Mouse (Mus musculus): ENCODE results near the gene Sh2d5. TPM values are rescaled to one million over a fixed set of nuclear protein-coding genes. Genes with fewer than 3 reads are reported as not detected.
A peak's percentile ranks its signal among the peaks of the same experiment; 100 is the strongest.

Gene Sh2d5
- polyA plus RNA-seq, 1 experiment from 2014 or later, result 0.63 TPM

DNA sequence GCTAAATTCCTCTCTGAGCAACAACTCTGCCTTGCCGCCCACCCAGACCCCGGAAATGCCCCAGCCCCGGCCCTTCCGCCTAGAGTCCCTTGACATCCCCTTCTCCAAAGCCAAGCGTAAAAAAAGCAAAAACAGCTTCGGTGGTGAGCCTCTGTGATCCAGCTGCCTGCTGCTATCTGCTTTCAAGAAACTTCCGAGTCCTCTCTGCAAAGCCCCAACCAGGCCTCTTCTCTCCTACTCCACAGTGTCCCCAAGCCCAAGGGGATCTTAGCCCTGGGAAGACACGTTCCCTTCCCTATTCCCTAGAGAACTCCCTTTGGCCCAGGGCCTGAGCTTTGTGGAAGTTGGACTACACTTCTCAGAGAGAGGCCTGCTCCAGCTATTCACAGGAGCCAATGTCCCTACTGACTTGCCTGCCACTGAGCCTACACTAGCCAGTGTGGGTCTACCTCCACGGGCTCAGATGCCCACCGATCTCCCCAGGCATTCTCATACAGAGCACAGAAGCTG lies 51.1 kb downstream of the Sh2d5 start:
- ATAC-seq (ENCODE audit: insufficient read depth), result no peak
- peaks cover 28% of the 10 kb centered on the region for H3K4me1 ChIP-seq (replicated peaks)
- no peak overlapping the region for H3K4me3 ChIP-seq (replicated peaks)
- H3K36me3 ChIP-seq (replicated peaks), result no peaks in the 10 kb centered on the region
- H3K9me3 ChIP-seq (replicated peaks), result no peaks in the 10 kb centered on the region
- H3K27ac ChIP-seq (replicated peaks), result no peak overlapping the region
- H3K9ac ChIP-seq, result no peak overlapping the region
- H3K27me3 ChIP-seq, result no peaks in the 10 kb centered on the region; the same call in 1 of the 2 replicates
- H3K4me2 ChIP-seq, result no peak overlapping the region
- whole genome bisulfite sequencing (ENCODE audit: insufficient replicate concordance), result 69% methylated on average over 10 of the region's 10 CpGs

- WGBS (ENCODE audit: insufficient replicate concordance), result 88% methylated on average over 3 of the region's 3 CpGs
- peaks cover 17% of the 10 kb centered on the region for H3K36me3 ChIP-seq (replicated peaks)
- H3K9me3 ChIP-seq (replicated peaks), result no peaks in the 10 kb centered on the region
- no peak overlapping the region for H3K27ac ChIP-seq (replicated peaks)
- no peaks in the 10 kb centered on the region; the same call in 1 of the 2 replicates for H3K27me3 ChIP-seq
- H3K9ac ChIP-seq, result no peak overlapping the region
- H3K4me3 ChIP-seq (replicated peaks), result peak overlapping the region; percentile 99; the same call in 1 of the 2 replicates
- peak overlapping the region; percentile 92 for H3K4me2 ChIP-seq
- no peak for ATAC-seq (ENCODE audit: insufficient read depth)
- H3K4me1 ChIP-seq (replicated peaks), result peaks cover 40% of the 10 kb centered on the region
Measured at GRCm38 (mm10) chr4:138303011-138303410, 52.8 kb downstream of the Sh2d5 start.

GRCm38 (mm10) chr4:138303742-138304141 lies 53.5 kb downstream of the Sh2d5 start:
- Histone ChIP-seq H3K4me2 (peak overlapping the region; percentile 92), H3K4me3 (replicated peaks) (peak overlapping the region; percentile 99), H3K9ac (peak overlapping the region; percentile 76), H3K4me1 (replicated peaks) (peaks cover 40% of the 10 kb centered on the region), H3K9me3 (replicated peaks) (no peaks in the 10 kb centered on the region), H3K36me3 (replicated peaks) (peaks cover 22% of the 10 kb centered on the region), H3K27me3 (no peaks in the 10 kb centered on the region; the same call in 1 of the 2 replicates), H3K27ac (replicated peaks) (peak overlapping the region; percentile 83)
- 3% methylated on average over 18 of the region's 18 CpGs for WGBS (ENCODE audit: insufficient replicate concordance)
- ATAC-seq (ENCODE audit: insufficient read depth), result no peak

GRCm38 (mm10) chr4:138304340-138305104 lies 54.3 kb downstream of the Sh2d5 start, which contains the start of gene Ddost:
Gene Ddost, plus strand, starts transcription at chr4:138304730.
- whole genome bisulfite sequencing (ENCODE audit: insufficient replicate concordance), result under 1% methylated on average over 64 of the region's 64 CpGs
- peak within 1 kb of the TSS; percentile 83 for H3K27ac ChIP-seq (replicated peaks)
- peak; percentile 99 for ATAC-seq (ENCODE audit: insufficient read depth)
- H3K9me3 ChIP-seq (replicated peaks), result no peaks in the 10 kb centered on the region
- peaks cover 30% of the 10 kb centered on the region for H3K36me3 ChIP-seq (replicated peaks)
- H3K9ac ChIP-seq, result peak within 1 kb of the TSS; percentile 93
- H3K4me3 ChIP-seq (replicated peaks), result peak within 1 kb of the TSS; percentile 99
- peaks cover 40% of the 10 kb centered on the region for H3K4me1 ChIP-seq (replicated peaks)
- H3K4me2 ChIP-seq, result peak within 1 kb of the TSS; percentile 92
- no peaks in the 10 kb centered on the region for H3K27me3 ChIP-seq

GRCm38 (mm10) chr4:138307025-138307424 lies 56.8 kb downstream of the Sh2d5 start:
- no peak overlapping the region for H3K4me3 ChIP-seq (replicated peaks)
- no peak overlapping the region for H3K4me2 ChIP-seq
- WGBS (ENCODE audit: insufficient replicate concordance), result 67% methylated on average over 3 of the region's 3 CpGs
- H3K4me1 ChIP-seq (replicated peaks), result peaks cover 40% of the 10 kb centered on the region
- H3K36me3 ChIP-seq (replicated peaks), result peaks cover 53% of the 10 kb centered on the region
- no peaks in the 10 kb centered on the region for H3K9me3 ChIP-seq (replicated peaks)
- no peak overlapping the region for H3K27ac ChIP-seq (replicated peaks)
- no peaks in the 10 kb centered on the region for H3K27me3 ChIP-seq
- no peak overlapping the region for H3K9ac ChIP-seq
- ATAC-seq (ENCODE audit: insufficient read depth), result no peak

DNA sequence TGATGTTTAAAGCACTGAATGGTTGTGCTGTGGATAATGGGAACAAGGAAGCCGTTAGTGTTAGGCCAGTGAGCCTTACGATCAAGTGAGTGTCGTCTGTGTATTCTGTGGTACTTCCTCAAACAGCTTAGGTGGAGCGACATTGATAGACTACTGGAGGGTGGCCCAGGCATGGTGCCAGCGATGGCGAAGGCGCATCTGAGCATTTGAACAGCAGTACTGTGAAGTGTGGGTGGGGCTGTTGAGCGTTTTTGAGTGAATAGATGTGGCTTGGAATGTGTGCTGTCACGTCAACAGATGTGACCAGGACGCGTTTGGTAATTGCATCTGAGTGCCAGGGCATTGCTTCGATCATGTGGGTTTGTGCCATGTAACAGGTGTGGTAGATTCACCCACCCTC lies 57.5 kb downstream of the Sh2d5 start:
- Histone ChIP-seq H3K27ac (replicated peaks) (no peak overlapping the region), H3K4me2 (no peak overlapping the region), H3K4me3 (replicated peaks) (no peak overlapping the region), H3K27me3 (no peaks in the 10 kb centered on the region), H3K4me1 (replicated peaks) (peaks cover 40% of the 10 kb centered on the region), H3K36me3 (replicated peaks) (peaks cover 60% of the 10 kb centered on the region), H3K9me3 (replicated peaks) (no peaks in the 10 kb centered on the region), H3K9ac (no peak overlapping the region)
- 77% methylated on average over 12 of the region's 12 CpGs for WGBS (ENCODE audit: insufficient replicate concordance)
- ATAC-seq (ENCODE audit: insufficient read depth), result no peak

- Histone ChIP-seq H3K9ac (no peak overlapping the region), H3K27ac (replicated peaks) (no peak overlapping the region), H3K4me1 (replicated peaks) (peaks cover 21% of the 10 kb centered on the region), H3K36me3 (replicated peaks) (peaks cover 86% of the 10 kb centered on the region), H3K4me2 (no peak overlapping the region), H3K4me3 (replicated peaks) (no peak overlapping the region), H3K9me3 (replicated peaks) (no peaks in the 10 kb centered on the region), H3K27me3 (no peaks in the 10 kb centered on the region)
- ATAC-seq (ENCODE audit: insufficient read depth), result no peak
- 88% methylated on average over 19 of the region's 19 CpGs for WGBS (ENCODE audit: insufficient replicate concordance)
Measured at GRCm38 (mm10) chr4:138310311-138310910, 60.2 kb downstream of the Sh2d5 start.

Other genes starting within 250 kb of the Sh2d5 start
- 36.3 and 40.0 TPM in 2 replicates for gene Hp1bp3, start 34.1 kb upstream of the Sh2d5 start, polyA plus RNA-seq (2015; fragmentation: Nextera tagmentation; extraction: Ambion mirVana)
- gene Kif17, start within 50 bp of the Sh2d5 start, polyA plus RNA-seq (2015; fragmentation: Nextera tagmentation; extraction: Ambion mirVana), result 0.30 and 0.32 TPM in 2 replicates
- 173 and 194 TPM in 2 replicates for gene Ddost, start 54.3 kb downstream of the Sh2d5 start, polyA plus RNA-seq (2015; fragmentation: Nextera tagmentation; extraction: Ambion mirVana)
- 35.7 and 38.3 TPM in 2 replicates for gene Pink1, start 75.9 kb downstream of the Sh2d5 start, polyA plus RNA-seq (2015; fragmentation: Nextera tagmentation; extraction: Ambion mirVana)
- 5.5 and 5.7 TPM in 2 replicates for gene Cda, start 117.6 kb downstream of the Sh2d5 start, polyA plus RNA-seq (2015; fragmentation: Nextera tagmentation; extraction: Ambion mirVana)
- not detected in 2 replicates for gene Fam43b, start 146.1 kb downstream of the Sh2d5 start, polyA plus RNA-seq (2015; fragmentation: Nextera tagmentation; extraction: Ambion mirVana)
- 7.8 and 8.6 TPM in 2 replicates for gene Mul1, start 184.3 kb downstream of the Sh2d5 start, polyA plus RNA-seq (2015; fragmentation: Nextera tagmentation; extraction: Ambion mirVana)
- 1.3 and 1.4 TPM in 2 replicates for gene Camk2n1, start 203.9 kb downstream of the Sh2d5 start, polyA plus RNA-seq (2015; fragmentation: Nextera tagmentation; extraction: Ambion mirVana)

Data from liver, embryonic 15.5 days (tissue).